Mouse (Mus musculus): Measurements from ENCODE around the gene Pqlc2.

Gene Pqlc2

GRCm38 (mm10) chr4:139302241-139302640 lies 8.3 kb downstream of the Pqlc2 start:
- no peak for DNase-seq

- DNase-seq: no peak
Measured at GRCm38 (mm10) chr4:139301780-139302179, 8.7 kb downstream of the Pqlc2 start.

DNA sequence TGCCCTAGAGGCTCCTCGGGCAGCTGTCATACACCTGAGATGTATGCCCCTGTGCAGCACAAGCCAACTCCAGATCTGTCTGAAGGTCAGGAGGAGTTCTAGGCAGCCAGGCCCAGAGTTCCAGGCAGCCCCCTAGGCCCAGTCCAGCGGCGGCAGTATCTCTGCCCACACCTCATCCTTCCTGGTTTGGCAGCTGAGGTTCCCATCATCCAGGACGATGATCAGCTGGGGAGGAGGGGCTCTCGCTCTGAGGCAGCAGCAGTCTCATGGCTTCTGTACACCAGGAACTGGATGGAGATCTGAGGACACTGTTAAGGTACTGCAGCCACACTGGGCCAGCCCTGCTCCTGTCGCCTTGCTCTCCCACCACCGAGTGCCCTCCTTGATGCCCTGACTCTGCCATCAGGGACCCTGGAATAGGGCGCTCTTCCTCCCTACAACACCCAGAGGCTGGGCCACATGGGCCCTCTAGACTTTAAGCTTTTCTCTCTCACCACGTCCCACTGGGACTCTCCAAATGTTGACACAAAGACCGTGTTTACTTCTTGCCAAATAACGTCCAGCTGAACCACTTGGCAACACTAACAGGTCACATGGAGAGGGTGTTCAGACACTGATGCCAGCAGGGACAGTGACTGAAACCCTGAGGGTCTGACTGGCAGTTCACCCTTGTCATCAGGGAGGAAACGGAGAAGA lies 11.7 kb downstream of the Pqlc2 start:
- no peak for DNase-seq

DNA sequence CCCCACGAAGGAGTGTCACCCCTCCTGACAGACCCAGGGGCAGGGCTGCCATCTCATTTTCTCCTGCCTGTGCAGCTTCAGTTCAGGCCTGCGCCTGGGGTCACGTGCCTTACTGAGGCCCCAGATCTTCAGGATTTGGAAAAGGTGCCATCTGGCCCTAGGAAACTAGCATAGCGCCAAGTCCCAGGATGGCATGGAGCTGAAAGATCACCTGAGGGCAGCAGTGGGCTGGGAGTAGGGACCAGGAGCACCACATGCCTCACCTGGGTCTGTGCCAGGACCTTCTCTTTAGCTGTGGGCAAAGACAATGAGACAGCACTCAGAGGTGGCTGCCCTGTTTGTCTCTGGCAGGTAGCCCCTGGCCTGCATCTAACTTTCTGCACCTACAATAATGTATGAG lies 12.9 kb downstream of the Pqlc2 start:
- DNase-seq: no peak

- no peak for DNase-seq
Measured at GRCm38 (mm10) chr4:139292038-139292437, 18.5 kb downstream of the Pqlc2 start.

DNA sequence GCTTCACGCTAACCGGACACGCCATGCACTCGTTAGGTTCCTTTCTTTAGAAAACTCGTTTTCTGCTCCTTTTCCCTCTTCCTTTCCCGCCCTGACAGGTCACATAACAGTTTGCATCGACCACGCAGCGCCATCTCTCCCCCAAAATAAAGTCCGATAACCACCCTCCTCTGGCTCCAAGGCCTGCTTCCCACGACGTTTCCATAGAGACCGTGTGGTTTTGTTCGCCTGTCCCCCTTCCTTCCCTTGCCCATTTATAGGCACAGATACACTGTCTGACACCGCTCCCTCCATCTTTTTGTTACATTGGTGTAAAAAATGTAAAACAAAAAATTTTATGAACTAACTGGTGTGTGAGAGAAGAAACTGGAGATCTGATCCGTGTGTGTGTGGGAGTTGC lies 19.4 kb downstream of the Pqlc2 start:
- DNase-seq: no peak

DNA sequence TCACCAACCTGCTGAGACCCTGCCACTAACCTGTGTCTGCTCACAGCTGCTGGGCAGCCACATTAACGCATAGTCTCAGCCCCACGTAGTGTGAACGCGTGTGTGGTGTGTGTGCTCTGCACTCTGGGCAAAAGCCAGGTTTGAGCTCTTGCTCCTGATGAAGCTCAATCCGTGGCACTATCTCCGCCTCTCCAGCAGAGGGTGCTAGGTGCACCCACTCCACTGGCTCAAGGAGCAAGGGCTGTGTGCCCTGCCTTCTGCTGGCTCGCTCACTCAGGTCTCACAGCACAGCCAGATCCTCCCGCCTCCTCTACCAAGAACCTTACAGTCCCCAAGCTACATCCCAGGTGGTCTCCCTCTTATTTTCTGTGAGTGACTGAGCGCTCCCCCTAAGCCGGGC lies 21.5 kb downstream of the Pqlc2 start:
- peak; percentile 80 for DNase-seq

- DNase-seq: peak; percentile 82
Measured at GRCm38 (mm10) chr4:139287122-139287863, 23.2 kb downstream of the Pqlc2 start.

DNA sequence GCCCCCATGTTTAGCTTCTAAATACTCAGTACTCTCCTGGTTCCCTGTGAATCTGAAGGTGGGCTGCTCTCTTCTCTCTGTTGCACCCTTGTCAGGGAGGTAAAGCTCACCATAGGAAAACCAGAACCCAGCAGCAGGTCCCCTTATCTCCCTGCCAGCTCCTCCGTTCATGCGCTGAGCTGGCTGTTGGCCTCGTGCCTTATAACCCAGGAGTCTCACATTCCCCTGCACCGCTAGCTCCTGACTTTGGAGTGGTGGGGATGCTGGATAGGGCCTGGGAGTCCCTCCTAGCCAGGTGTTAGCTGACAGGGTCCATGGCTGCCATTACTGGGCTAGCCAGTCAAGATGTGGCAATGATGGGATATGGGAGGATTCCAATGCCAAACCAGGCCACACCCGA lies 24.3 kb downstream of the Pqlc2 start:
- no peak for DNase-seq

- DNase-seq: no peak
Measured at GRCm38 (mm10) chr4:139284877-139285276, 25.6 kb downstream of the Pqlc2 start.

DNA sequence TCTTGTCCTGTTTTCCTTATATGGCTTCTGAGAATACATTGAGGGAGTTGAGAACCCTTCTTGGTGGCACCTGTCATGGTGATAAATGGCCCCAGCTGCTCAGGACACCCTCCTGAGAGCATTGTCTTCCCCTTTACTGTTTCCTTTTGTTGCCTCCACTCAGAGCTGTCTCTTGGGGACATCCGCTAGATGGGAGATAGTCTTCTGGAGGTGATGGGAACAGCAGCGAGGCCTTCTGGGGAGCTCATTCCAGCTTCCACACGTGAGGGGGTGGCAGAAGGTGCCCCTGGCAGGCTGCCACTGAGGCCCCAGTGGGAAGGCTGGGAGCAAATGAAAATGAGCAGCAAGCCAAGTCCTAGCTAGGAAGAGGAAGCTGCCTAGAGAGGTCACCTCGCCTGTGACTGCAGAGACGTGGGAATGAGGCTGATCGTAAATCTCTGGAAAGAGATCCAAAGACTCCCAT lies 27.5 kb downstream of the Pqlc2 start:
- DNase-seq: no peak

GRCm38 (mm10) chr4:139281791-139282345 lies 28.6 kb downstream of the Pqlc2 start:
- DNase-seq: no peak

DNA sequence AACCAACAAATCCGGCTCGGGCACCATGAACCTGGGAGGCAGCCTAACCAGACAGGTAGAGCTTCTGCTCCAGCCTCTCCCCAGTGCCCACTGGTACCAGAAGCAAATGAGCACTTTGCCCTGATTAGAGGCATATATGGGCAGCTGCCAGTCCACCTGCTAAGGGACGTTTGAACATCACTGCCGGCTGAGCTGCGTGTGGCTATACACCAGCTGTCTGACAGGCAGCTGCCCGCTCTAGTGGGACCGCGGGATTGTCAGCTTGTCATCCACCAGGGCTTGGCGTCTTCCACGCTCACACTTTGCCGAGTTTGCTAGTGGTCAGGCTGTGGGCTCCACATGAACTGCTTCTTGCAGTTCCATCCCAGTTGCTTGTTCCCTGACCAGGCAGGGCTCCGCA lies 30.0 kb downstream of the Pqlc2 start:
- DNase-seq: no peak

GRCm38 (mm10) chr4:139276411-139276810 lies 34.1 kb downstream of the Pqlc2 start:
- DNase-seq: no peak

DNA sequence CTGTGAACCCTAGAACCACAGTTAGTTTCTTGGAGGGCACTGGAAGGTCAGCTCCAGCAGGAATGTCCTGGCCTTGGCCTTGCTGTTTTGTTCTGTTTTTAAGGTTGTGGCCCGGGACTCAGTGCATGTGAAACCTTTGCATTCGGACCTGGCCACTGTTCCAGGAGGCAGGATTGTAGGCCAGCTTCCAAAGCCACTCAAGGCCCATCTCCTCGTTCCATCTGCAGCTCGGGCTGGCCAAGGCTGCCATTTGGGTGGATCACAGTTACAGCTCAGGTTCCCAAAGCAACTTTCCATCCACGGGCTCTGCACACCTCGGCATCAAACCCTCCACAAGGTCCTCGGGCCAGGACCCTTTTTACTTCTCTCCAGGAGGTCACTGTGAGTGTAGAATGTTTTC lies 35.9 kb downstream of the Pqlc2 start:
- no peak for DNase-seq

- no peak for DNase-seq
Measured at GRCm38 (mm10) chr4:139272951-139273680, 37.4 kb downstream of the Pqlc2 start.

- DNase-seq: no peak
Measured at GRCm38 (mm10) chr4:139271562-139271961, 38.9 kb downstream of the Pqlc2 start.

- DNase-seq: no peak
Measured at GRCm38 (mm10) chr4:139270168-139270567, 40.3 kb downstream of the Pqlc2 start.

DNA sequence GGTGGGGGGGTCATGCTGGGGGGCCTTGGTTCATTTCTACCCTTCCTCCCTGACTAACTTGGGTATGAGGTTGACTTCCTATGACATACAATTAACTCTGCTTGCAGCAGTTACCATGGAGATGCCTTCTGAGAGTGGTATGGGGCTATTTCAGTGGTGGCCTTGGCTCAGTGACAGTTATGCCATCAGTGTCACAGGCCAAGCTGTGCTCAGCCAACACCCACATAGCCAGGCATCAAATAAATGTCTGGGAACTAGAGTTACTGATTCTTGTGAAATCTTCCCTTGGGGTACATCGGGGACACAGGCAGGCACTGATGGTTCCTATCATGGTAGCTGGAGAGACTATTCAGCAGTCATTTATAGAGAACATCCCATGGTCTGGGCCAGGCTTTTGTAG lies 42.3 kb downstream of the Pqlc2 start:
- DNase-seq: peak; percentile 78

GRCm38 (mm10) chr4:139267335-139267734 lies 43.2 kb downstream of the Pqlc2 start:
- DNase-seq: no peak

DNA sequence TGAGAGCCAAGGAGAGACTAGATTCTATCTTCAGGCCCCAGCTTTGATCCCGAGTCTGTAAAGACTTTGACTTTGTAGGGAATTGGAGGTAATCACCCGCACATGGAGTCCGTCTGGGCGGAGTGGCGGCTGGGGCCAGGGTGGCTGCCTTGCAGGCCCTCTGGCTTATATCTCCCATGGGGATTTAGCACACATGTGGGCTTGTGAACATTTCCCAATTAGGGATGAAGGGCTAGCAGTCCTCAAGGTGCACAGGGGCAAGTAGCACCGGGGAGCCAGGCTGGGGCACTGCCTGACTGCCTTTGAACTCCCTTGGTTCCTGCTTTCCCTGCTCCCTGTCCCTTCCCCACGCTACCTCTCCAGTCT lies 44.0 kb downstream of the Pqlc2 start:
- DNase-seq: no peak

DNA sequence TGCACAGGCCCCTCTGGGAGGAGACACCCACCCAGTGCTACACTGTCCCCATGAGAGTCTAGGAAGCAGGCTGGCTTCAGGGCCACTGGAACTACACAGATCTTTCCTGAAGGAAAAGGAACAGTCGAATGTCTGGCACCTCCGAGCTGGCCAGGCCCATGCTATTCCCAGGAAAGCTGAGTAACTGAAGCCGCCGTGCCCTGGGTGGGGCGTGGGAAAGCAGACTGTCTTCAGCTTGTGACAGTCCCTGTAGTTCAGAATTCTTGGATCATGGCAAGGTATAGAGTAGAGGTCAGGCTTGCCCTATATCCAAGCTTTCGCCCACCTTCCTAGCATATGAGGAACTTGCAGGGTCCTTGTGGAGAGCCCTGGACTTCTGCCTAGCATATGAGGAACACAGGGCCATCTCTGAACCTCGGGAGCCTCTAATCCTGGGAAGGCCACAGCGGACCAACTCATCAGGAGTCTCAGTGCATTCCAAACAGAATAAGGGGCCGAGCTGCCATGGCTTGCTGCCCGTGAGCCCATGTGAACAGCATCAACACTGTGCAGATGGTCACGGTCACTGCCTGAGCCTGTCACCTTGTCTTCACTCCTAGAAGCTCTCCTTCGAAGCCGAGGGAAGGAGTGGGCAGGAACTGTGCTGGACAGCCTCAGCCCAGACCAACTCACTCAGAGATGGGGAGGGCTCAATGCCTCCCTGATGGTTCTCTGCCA lies 44.6 kb downstream of the Pqlc2 start:
- no peak for DNase-seq

DNA sequence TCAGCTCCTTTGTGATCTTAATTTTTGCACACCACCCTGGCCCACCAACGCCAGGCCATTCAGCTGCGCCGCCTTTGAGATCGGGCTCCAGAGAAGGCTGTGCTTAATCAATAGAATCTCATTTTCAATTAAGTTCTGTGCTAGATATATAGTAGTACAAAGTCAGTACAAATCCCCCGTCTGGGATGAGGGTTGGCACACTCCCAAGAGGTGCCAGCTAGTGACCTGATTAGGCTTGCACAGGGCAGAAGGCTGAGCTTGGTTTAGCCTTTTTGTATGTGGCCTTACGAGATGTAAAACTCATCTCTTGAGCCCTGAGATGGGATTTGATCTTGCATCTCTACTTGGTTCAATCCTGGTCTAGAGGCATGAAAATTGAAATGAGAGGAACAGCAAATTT lies 47.5 kb downstream of the Pqlc2 start:
- no peak for DNase-seq
